Mouse (Mus musculus) embryonic facial prominence, embryonic 11.5 days (tissue): Measurements from ENCODE around the gene H2-DMb1. TPM values are rescaled to one million over a fixed set of nuclear protein-coding genes. Genes with fewer than 3 reads are reported as not detected.

Experiments
- ATAC-seq: fragments of 200-750 bp; cut with Nextera tagmentation; replicated peaks from 2 replicates; pipeline ENCODE4 v1.8.0; 2017; ENCODE audit warnings: low read depth; ENCODE audit not compliant: insufficient number of reproducible peaks, low FRiP score, low TSS enrichment
- DNase-seq: peaks from one replicate; pipeline ENCODE4 v3.0.0-alpha.2; 2015; ENCODE audit warnings: low spot score
- H3K27ac ChIP-seq: fragments of 300-500 bp; sonication (generic); replicated peaks from 2 replicates; pipeline ENCODE4 v1.5.1; 2014; ENCODE audit warnings: mild to moderate bottlenecking, low read depth, low read length, control low read depth
- H3K27me3 ChIP-seq: fragments of 300-500 bp; sonication (generic); 2 replicates; pipeline ENCODE4 v1.6.1; 2014; ENCODE audit warnings: mild to moderate bottlenecking, low read length, moderate library complexity, mixed read lengths; ENCODE audit not compliant: control insufficient read depth, insufficient read depth
- H3K36me3 ChIP-seq: fragments of 300-500 bp; sonication (generic); replicated peaks from 2 replicates; pipeline ENCODE4 v1.6.1; 2014; ENCODE audit warnings: low read depth, mild to moderate bottlenecking, low read length, moderate library complexity, mixed read lengths; ENCODE audit not compliant: control insufficient read depth, insufficient read depth
- H3K4me1 ChIP-seq: fragments of 300-500 bp; sonication (generic); 2 replicates; pipeline ENCODE4 v1.6.1; 2014; ENCODE audit warnings: low read length, mixed read lengths; ENCODE audit not compliant: control insufficient read depth, insufficient read depth
- H3K4me2 ChIP-seq: fragments of 300-500 bp; sonication (generic); 2 replicates; pipeline ENCODE4 v1.6.1; 2014; ENCODE audit warnings: low read depth, mild to moderate bottlenecking, control low read depth, low read length, moderate library complexity
- H3K4me3 ChIP-seq: fragments of 300-500 bp; sonication (generic); 2 replicates; pipeline ENCODE4 v1.5.1; 2014; ENCODE audit warnings: low read depth, low read length, control low read depth
- H3K9ac ChIP-seq: fragments of 300-500 bp; sonication (generic); replicated peaks from 2 replicates; pipeline ENCODE4 v1.6.1; 2014; ENCODE audit warnings: mild to moderate bottlenecking, control low read depth, low read length
- H3K9me3 ChIP-seq: fragments of 300-500 bp; sonication (generic); replicated peaks from 2 replicates; pipeline ENCODE4 v1.6.1; 2016; ENCODE audit warnings: mild to moderate bottlenecking, low read length, inconsistent platforms, mixed read lengths; ENCODE audit not compliant: control insufficient read depth
- WGBS: fragments of 180-500 bp; shearing (Covaris S2); extraction: QIAGEN DNeasy Blood & Tissue Kit; methylation state at CpG from one replicate; pipeline ENCODE4 v1.1.7; 2014; 5-methylcytosine and 5-hydroxymethylcytosine counted together
- polyA plus RNA-seq: library from polyadenylated mRNA; unstranded; fragments of >200 nt; fragmentation: Nextera tagmentation; extraction: Ambion mirVana; gene quantifications from 2 replicates; pipeline ENCODE4 v1.2.1, GENCODE M21; 2014

H2-DMb1 gene
- polyA plus RNA-seq, 1 experiment from 2014 or later, result 1.3 TPM

DNA sequence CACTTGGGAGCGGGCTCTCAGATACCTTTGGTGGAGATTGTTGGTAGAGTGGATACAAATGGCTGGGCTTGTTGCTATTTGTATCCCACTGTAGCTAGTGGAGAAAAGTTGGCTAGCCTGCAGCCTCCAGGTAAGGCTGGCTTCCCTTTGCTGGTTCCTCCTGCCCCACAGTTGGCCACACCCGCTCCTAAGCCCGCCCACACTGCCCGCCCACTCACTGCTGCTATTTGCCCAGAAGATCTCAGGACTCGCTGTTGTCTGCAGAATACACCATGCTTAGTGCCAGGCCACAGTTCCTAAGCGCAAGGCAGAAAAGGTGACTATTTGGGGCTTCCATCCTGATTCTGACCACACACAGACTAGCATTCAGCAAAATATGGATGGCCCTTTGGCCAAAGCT, 25.4 kb upstream of the H2-DMb1 start:
- H3K27me3 ChIP-seq, result no peaks in the 10 kb centered on the region
- DNase-seq, result no peak
- 22% methylated on average over 6 of the region's 6 CpGs for WGBS
- H3K4me3 ChIP-seq, result no peak overlapping the region
- no peaks in the 10 kb centered on the region for H3K9me3 ChIP-seq
- H3K4me1 ChIP-seq, result no peaks in the 10 kb centered on the region
- H3K4me2 ChIP-seq, result no peak overlapping the region
- no peak overlapping the region for H3K9ac ChIP-seq
- H3K27ac ChIP-seq, result no peak overlapping the region
- H3K36me3 ChIP-seq, result no peaks in the 10 kb centered on the region
- ATAC-seq, result no peak

GRCm38 (mm10) chr17:34128264-34128937, 24.5 kb upstream of the H2-DMb1 start:
- H3K4me2 ChIP-seq, result no peak overlapping the region
- H3K36me3 ChIP-seq, result no peaks in the 10 kb centered on the region
- ATAC-seq (no peak), DNase-seq (no peak)
- H3K27ac ChIP-seq, result no peak overlapping the region
- no peak overlapping the region for H3K4me3 ChIP-seq
- no peaks in the 10 kb centered on the region for H3K9me3 ChIP-seq
- 17% methylated on average over 13 of the region's 13 CpGs for WGBS
- no peaks in the 10 kb centered on the region for H3K4me1 ChIP-seq
- H3K27me3 ChIP-seq, result no peaks in the 10 kb centered on the region
- H3K9ac ChIP-seq, result no peak overlapping the region

DNA sequence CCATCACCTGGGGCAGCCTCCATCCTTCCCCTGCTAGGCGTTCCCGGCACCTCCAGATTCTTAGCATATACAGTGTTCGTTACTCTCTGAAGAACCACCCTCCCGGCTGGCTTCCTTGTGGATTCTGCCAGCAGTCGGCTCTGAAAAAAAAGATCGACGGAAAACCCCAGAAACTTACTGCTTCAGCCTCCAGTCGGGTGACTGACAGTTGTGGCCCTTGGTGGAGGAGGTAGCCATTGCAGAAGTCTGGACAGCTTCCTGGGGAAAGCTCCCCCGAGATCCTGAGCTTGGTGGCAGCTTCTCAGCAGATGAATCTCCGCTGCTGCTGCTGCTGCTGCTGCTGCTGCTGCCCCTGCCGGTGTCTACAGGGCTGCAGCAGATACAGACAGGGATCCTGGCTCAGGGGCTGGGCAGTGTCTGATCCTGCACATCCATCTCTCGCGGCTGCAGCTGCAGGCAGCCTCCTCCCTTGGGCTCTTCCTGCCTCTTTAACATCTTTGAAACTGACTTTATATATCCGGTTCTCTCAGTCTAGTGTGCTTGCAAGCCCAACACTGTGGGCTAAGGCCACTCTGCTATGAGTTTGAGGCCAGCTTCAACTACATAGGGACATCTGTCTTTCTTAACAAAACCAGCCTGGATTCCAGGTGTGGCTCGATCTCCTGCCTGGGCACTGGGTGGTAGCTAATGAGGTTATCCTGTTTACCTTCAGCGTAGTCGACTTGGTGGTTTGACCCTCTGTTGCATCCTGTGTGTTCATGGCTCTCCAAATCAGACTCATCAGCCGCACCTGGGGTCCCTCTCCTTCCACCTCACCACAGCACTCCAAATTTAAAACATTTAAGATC, 23.7 kb upstream of the H2-DMb1 start:
- Histone ChIP-seq H3K9ac (no peak overlapping the region), H3K4me1 (no peaks in the 10 kb centered on the region), H3K27me3 (no peaks in the 10 kb centered on the region), H3K4me3 (no peak overlapping the region), H3K9me3 (no peaks in the 10 kb centered on the region), H3K27ac (no peak overlapping the region), H3K36me3 (no peaks in the 10 kb centered on the region), H3K4me2 (no peak overlapping the region)
- ATAC-seq (no peak), DNase-seq (peak; percentile 40)
- 20% methylated on average over 18 of the region's 18 CpGs for WGBS

DNA sequence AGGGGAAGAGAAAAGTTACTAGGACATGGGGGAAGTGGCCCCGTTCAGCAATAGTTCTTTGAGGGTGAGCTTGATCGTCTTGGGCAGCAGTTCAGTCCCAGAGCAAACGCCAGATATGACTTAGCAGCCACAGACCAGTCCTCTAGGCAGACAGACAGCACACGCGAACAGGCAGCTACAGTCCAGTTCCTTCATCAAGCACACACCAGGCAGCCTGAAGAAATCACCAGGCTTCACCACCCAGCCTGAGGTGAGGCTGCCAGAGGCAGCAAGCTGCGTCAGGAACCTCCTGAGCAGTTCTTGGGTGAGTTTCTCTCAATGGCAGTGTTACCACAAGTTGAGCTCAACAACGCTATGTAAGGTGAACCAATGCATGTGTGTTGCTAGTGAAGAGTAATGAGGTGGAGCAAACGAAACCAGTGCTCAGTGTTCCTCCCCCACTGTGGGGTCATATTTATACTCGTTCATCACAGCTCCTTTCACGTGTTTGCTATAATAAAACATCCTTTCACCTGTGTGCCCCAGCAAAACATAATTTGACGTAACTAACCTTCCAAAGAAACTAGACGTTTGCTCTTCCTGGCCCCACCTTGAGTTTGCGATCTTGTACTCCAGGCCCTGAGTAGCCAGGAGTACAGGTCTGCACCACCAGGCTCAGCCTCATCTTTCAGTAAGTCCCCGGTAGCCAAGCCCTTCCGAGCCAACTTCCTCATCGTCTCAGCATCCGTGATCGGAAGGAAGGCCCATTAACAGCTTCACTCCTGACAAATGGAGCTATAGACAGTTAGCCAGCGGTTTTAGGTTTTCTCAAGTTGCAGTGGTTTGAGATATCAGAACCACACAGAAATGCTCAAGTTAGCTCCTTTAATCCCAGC, 22.6 kb upstream of the H2-DMb1 start:
- H3K4me3 ChIP-seq, result no peak overlapping the region
- no peak overlapping the region for H3K4me2 ChIP-seq
- no peak overlapping the region for H3K9ac ChIP-seq
- DNase-seq, result no peak
- no peaks in the 10 kb centered on the region for H3K4me1 ChIP-seq
- WGBS, result 83% methylated on average over 19 of the region's 19 CpGs
- no peak overlapping the region for H3K27ac ChIP-seq
- no peaks in the 10 kb centered on the region for H3K27me3 ChIP-seq
- ATAC-seq, result no peak
- H3K9me3 ChIP-seq, result no peaks in the 10 kb centered on the region
- H3K36me3 ChIP-seq, result no peaks in the 10 kb centered on the region

DNA sequence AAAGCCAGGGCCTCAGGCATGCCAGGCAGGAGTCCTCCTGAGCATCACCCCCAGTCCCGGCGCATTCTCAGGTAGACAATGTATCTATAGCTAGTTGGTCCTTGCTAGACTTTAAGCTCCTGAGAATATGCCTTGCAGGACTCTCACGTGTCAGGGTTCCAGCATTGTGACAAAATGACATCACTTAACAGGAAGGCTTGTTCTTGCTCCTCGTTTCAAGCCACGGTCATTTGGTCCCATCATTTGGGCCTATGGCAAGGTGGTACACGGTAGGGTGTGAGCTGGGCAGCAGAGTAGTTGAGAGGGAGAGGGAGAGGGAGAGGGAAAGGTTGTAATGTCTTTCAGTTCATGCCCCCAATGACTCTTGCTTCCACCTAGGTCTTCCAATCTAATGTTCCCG, 21.0 kb upstream of the H2-DMb1 start:
- no peaks in the 10 kb centered on the region for H3K9me3 ChIP-seq
- no peak overlapping the region for H3K4me2 ChIP-seq
- DNase-seq (no peak), ATAC-seq (no peak)
- 70% methylated on average over 7 of the region's 7 CpGs for WGBS
- H3K27ac ChIP-seq, result no peak overlapping the region
- H3K4me1 ChIP-seq, result no peaks in the 10 kb centered on the region
- no peaks in the 10 kb centered on the region for H3K36me3 ChIP-seq
- no peak overlapping the region for H3K4me3 ChIP-seq
- no peak overlapping the region for H3K9ac ChIP-seq
- no peaks in the 10 kb centered on the region for H3K27me3 ChIP-seq

GRCm38 (mm10) chr17:34133289-34133688, 19.6 kb upstream of the H2-DMb1 start:
- no peaks in the 10 kb centered on the region for H3K4me1 ChIP-seq

GRCm38 (mm10) chr17:34134451-34134850, 18.4 kb upstream of the H2-DMb1 start:
- Histone ChIP-seq H3K27me3 (peaks cover 5% of the 10 kb centered on the region), H3K4me3 (no peak overlapping the region), H3K36me3 (no peaks in the 10 kb centered on the region), H3K9ac (no peak overlapping the region), H3K9me3 (no peaks in the 10 kb centered on the region), H3K4me1 (no peaks in the 10 kb centered on the region), H3K4me2 (no peak overlapping the region), H3K27ac (no peak overlapping the region)
- WGBS, result 90% methylated on average over 3 of the region's 3 CpGs
- DNase-seq, result no peak
- no peak for ATAC-seq

More at GRCm38 (mm10) chr17:34133289-34133688, 19.6 kb upstream of the H2-DMb1 start:
- 81% methylated on average over 11 of the region's 11 CpGs for WGBS
- H3K27me3 ChIP-seq, result peaks cover 3% of the 10 kb centered on the region; the same call in 1 of the 2 replicates
- no peak overlapping the region for H3K9ac ChIP-seq
- ATAC-seq, result no peak
- no peak for DNase-seq
- H3K27ac ChIP-seq, result no peak overlapping the region
- no peak overlapping the region for H3K4me2 ChIP-seq
- no peaks in the 10 kb centered on the region for H3K36me3 ChIP-seq
- H3K4me3 ChIP-seq, result no peak overlapping the region
- no peaks in the 10 kb centered on the region for H3K9me3 ChIP-seq
